Mouse (Mus musculus) cortical plate, adult 2 months (tissue): ENCODE measurements around the gene Cdk10.
A peak's percentile ranks its signal among the peaks of the same experiment; 100 is the strongest.

Experiments
- CTCF ChIP-seq: fragments of 200-500 bp; IDR thresholded peaks from 2 replicates; pipeline ENCODE4 v1.5.1; 2011; ENCODE audit warnings: mild to moderate bottlenecking, control low read depth, low read length; ENCODE audit not compliant: insufficient read depth; ENCODE audit errors: extremely low read depth
- POLR2A ChIP-seq: fragments of 200-500 bp; IDR thresholded peaks from 2 replicates; pipeline ENCODE4 v1.6.1; 2011; ENCODE audit warnings: mild to moderate bottlenecking, low read length, control low read depth; ENCODE audit not compliant: insufficient read depth; ENCODE audit errors: extremely low read depth

DNA sequence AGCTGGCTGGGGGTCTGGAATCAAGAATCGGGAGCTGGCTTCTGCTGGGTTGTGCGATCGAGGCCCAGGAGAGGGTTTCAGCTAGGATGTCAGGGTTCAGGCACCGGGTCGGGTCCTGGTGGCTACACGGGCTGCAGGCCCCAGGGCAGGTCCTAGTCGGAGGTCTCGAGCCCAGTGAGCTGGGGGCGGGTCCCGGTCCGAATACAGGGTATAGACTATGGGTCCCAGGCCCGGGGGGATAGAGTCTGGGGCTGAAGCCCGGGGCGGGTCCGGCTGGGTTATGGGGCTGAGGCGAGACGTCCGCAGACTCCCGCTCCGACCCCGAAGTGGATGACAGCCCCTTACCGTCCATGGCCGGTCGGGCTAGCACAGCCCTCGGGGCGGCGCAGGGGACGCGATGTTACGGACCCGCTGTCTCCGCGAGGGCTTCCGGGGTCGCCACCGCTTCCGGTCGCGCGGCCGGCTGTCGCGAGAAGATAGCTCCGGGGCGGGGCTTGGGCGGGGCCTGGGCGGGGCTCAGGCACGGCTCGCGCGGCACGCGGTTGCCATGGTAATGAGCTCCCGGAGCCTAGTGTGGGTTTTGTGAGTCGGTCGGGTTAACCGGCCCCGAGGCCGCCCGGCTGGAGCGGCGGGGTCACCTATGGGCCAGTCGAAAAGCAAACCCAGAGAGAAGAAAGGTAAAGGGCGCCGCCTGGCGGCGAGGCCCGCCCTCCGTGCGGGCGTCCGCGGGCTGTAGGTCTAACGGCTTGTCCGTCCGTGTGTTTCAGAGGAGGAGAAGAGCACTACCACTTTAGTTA is 12.1 kb upstream of the Cdk10 start, which contains the start of the genes Chmp1a and Spata33:
- TF ChIP-seq POLR2A (peak; percentile 64; the same call in 1 of the 2 replicates), CTCF (no peak)
